Mouse (Mus musculus) megakaryocyte, embryonic 14.5 days (primary cell): Measurements from ENCODE around the gene Obscn.

Experiments
- FLI1 ChIP-seq: IDR thresholded peaks from 2 replicates; pipeline ENCODE4 v1.6.1; 2012; ENCODE audit warnings: low read length, inconsistent platforms, mixed read lengths
- GATA1 ChIP-seq: IDR thresholded peaks from 3 replicates; pipeline ENCODE4 v1.6.1; 2012; ENCODE audit warnings: mixed read lengths, low read length, inconsistent platforms, borderline replicate concordance

- TF ChIP-seq GATA1 (no peak), FLI1 (no peak)
Measured at GRCm38 (mm10) chr11:59185490-59185889, 49.3 kb upstream of the Obscn start.
